Mouse (Mus musculus): ENCODE data around the gene Pikfyve.
"Not testable (repeated sequence)": the region's sequence is repeated elsewhere in the genome, so short reads cannot be mapped to it uniquely, and the experiment has no call there.

The Pikfyve gene

GRCm38 (mm10) chr1:65185011-65185410, 1.5 kb upstream of the Pikfyve start:
- no peak for DNase-seq (ENCODE audit: low read depth, low spot score)

- no peak for DNase-seq (ENCODE audit: low read depth, low spot score)
Observed at GRCm38 (mm10) chr1:65185524-65186205, 818 bp upstream of the Pikfyve start.

GRCm38 (mm10) chr1:65187074-65187430, 569 bp downstream of the Pikfyve start:
- DNase-seq (ENCODE audit: low read depth, low spot score): no peak

- no peak for DNase-seq (ENCODE audit: low read depth, low spot score)
Observed at GRCm38 (mm10) chr1:65190172-65190571, 3.7 kb downstream of the Pikfyve start.

- DNase-seq (ENCODE audit: low read depth, low spot score): no peak
Observed at GRCm38 (mm10) chr1:65193226-65193625, 6.7 kb downstream of the Pikfyve start.

- no peak for DNase-seq (ENCODE audit: low read depth, low spot score)
Observed at GRCm38 (mm10) chr1:65198425-65198824, 11.9 kb downstream of the Pikfyve start.

- no peak for DNase-seq (ENCODE audit: low read depth, low spot score)
Observed at GRCm38 (mm10) chr1:65198861-65199260, 12.4 kb downstream of the Pikfyve start.

- DNase-seq (ENCODE audit: low read depth, low spot score): no peak
Observed at GRCm38 (mm10) chr1:65204299-65204698, 17.8 kb downstream of the Pikfyve start.

- DNase-seq (ENCODE audit: low read depth, low spot score): no peak
Observed at GRCm38 (mm10) chr1:65213214-65213613, 26.7 kb downstream of the Pikfyve start.

GRCm38 (mm10) chr1:65217567-65217966, 31.1 kb downstream of the Pikfyve start:
- no peak for DNase-seq (ENCODE audit: low read depth, low spot score)

GRCm38 (mm10) chr1:65217972-65218371, 31.5 kb downstream of the Pikfyve start:
- no peak for DNase-seq (ENCODE audit: low read depth, low spot score)

- no peak for DNase-seq (ENCODE audit: low read depth, low spot score)
Observed at GRCm38 (mm10) chr1:65223654-65224053, 37.2 kb downstream of the Pikfyve start.

GRCm38 (mm10) chr1:65227681-65228080, 41.2 kb downstream of the Pikfyve start:
- DNase-seq (ENCODE audit: low read depth, low spot score): no peak

GRCm38 (mm10) chr1:65229768-65230167, 43.3 kb downstream of the Pikfyve start:
- not testable (repeated sequence) for DNase-seq (ENCODE audit: low read depth, low spot score)

- DNase-seq (ENCODE audit: low read depth, low spot score): no peak
Observed at GRCm38 (mm10) chr1:65230566-65230965, 44.1 kb downstream of the Pikfyve start.

GRCm38 (mm10) chr1:65237712-65238111, 51.2 kb downstream of the Pikfyve start:
- DNase-seq (ENCODE audit: low read depth, low spot score): no peak

- DNase-seq (ENCODE audit: low read depth, low spot score): no peak
Observed at GRCm38 (mm10) chr1:65245637-65246036, 59.2 kb downstream of the Pikfyve start.

GRCm38 (mm10) chr1:65280461-65280860, 94.0 kb downstream of the Pikfyve start:
- DNase-seq (ENCODE audit: low read depth, low spot score): no peak

- no peak for DNase-seq (ENCODE audit: low read depth, low spot score)
Observed at GRCm38 (mm10) chr1:65281756-65282155, 95.3 kb downstream of the Pikfyve start, which contains the start of gene Pth2r. Gene Pth2r, plus strand, starts transcription at chr1:65282056.

GRCm38 (mm10) chr1:65282766-65283165, 96.3 kb downstream of the Pikfyve start:
- peak; percentile 38 for DNase-seq (ENCODE audit: low read depth, low spot score)

GRCm38 (mm10) chr1:65308476-65308875, 122.0 kb downstream of the Pikfyve start:
- no peak for DNase-seq (ENCODE audit: low read depth, low spot score)

- no peak for DNase-seq (ENCODE audit: low read depth, low spot score)
Observed at GRCm38 (mm10) chr1:65311214-65311933, 124.9 kb downstream of the Pikfyve start.

- DNase-seq (ENCODE audit: low read depth, low spot score): peak; percentile 41
Observed at GRCm38 (mm10) chr1:65312118-65312517, 125.6 kb downstream of the Pikfyve start.

Measured in embryo, embryonic 11.5 days (tissue).